Mouse (Mus musculus) lung, postnatal 0 days (tissue): Measurements from ENCODE around the gene Tubb5. TPM values are rescaled to one million over a fixed set of nuclear protein-coding genes. Genes with fewer than 3 reads are reported as not detected.

Source experiments
- ATAC-seq: fragments of 200-750 bp; cut with Nextera tagmentation; 2 replicates; pipeline ENCODE4 v1.8.0; 2017; ENCODE audit warnings: moderate library complexity
- DNase-seq: peaks from one replicate; pipeline ENCODE4 v3.0.0-alpha.2; 2016; ENCODE audit warnings: low spot score
- H3K27ac ChIP-seq: fragments of 300-500 bp; sonication (generic); 2 replicates; pipeline ENCODE4 v1.5.1; 2014; ENCODE audit warnings: antibody characterized with exemption, mild to moderate bottlenecking, low read length, mixed read lengths
- H3K27me3 ChIP-seq: fragments of 300-500 bp; sonication (generic); replicated peaks from 2 replicates; pipeline ENCODE4 v1.6.1; 2014; ENCODE audit warnings: low read length, mixed read lengths; ENCODE audit not compliant: insufficient read depth
- H3K36me3 ChIP-seq: fragments of 300-500 bp; sonication (generic); 2 replicates; pipeline ENCODE4 v1.6.1; 2014; ENCODE audit warnings: low read length, mixed read lengths; ENCODE audit not compliant: insufficient read depth
- H3K4me1 ChIP-seq: fragments of 300-500 bp; sonication (generic); 2 replicates; pipeline ENCODE4 v1.6.1; 2014; ENCODE audit warnings: antibody characterized with exemption, low read depth, low read length, mixed read lengths; ENCODE audit not compliant: insufficient read depth
- H3K4me2 ChIP-seq: fragments of 300-500 bp; sonication (generic); replicated peaks from 2 replicates; pipeline ENCODE4 v1.6.1; 2014; ENCODE audit warnings: low read depth, mild to moderate bottlenecking, low read length, moderate library complexity, mixed read lengths
- H3K4me3 ChIP-seq: fragments of 300-500 bp; sonication (generic); 2 replicates; pipeline ENCODE4 v1.5.1; 2014; ENCODE audit warnings: low read depth, low read length
- H3K9ac ChIP-seq: fragments of 300-500 bp; sonication (generic); replicated peaks from 2 replicates; pipeline ENCODE4 v1.6.1; 2014; ENCODE audit warnings: low read depth, mild to moderate bottlenecking
- H3K9me3 ChIP-seq: fragments of 300-500 bp; sonication (generic); 2 replicates; pipeline ENCODE4 v1.6.1; 2016; ENCODE audit warnings: low read length, mixed read lengths
- CTCF ChIP-seq: IDR thresholded peaks from 2 replicates; pipeline ENCODE4 v1.5.1; 2016; ENCODE audit warnings: antibody characterized with exemption, mild to moderate bottlenecking
- EP300 ChIP-seq: IDR thresholded peaks from 2 replicates; pipeline ENCODE4 v1.6.1; 2016; ENCODE audit warnings: antibody characterized with exemption, mild to moderate bottlenecking, control low read depth
- WGBS: fragments of 180-500 bp; shearing (Covaris S2); extraction: QIAGEN DNeasy Blood & Tissue Kit; methylation state at CpG from one replicate; pipeline ENCODE4 v1.1.7; 2014; 5-methylcytosine and 5-hydroxymethylcytosine counted together
- polyA plus RNA-seq: library from polyadenylated mRNA; unstranded; fragments of >200 nt; fragmentation: Nextera tagmentation; extraction: Ambion mirVana; gene quantifications from 2 replicates; pipeline ENCODE4 v1.2.1, GENCODE M21; 2015

The Tubb5 gene
- polyA plus RNA-seq, 1 experiment from 2014 or later, result 292 TPM

GRCm38 (mm10) chr17:35861198-35861857, 23.2 kb upstream of the Tubb5 start, which contains the start of gene Nrm:
TSS of gene Nrm (plus strand) at chr17:35861318.
- Histone ChIP-seq H3K36me3 (no peaks in the 10 kb centered on the region), H3K9ac (peak within 1 kb of the TSS; percentile 50; the same call in 1 of the 2 replicates), H3K4me3 (peak within 1 kb of the TSS; percentile 74), H3K4me2 (peak within 1 kb of the TSS; percentile 62), H3K9me3 (no peaks in the 10 kb centered on the region), H3K27me3 (no peaks in the 10 kb centered on the region), H3K27ac (peak within 1 kb of the TSS; percentile 87), H3K4me1 (peaks cover 9% of the 10 kb centered on the region; the same call in 1 of the 2 replicates)
- under 1% methylated on average over 47 of the region's 47 CpGs for WGBS
- no peak for TF ChIP-seq EP300
- peak; percentile 73 for TF ChIP-seq CTCF
- peak; percentile 97 for DNase-seq
- ATAC-seq, result peak; percentile 92

- TF ChIP-seq EP300 (no peak), CTCF (no peak)
- Histone ChIP-seq H3K36me3 (no peaks in the 10 kb centered on the region), H3K9ac (peak overlapping the region; percentile 50; the same call in 1 of the 2 replicates), H3K4me3 (peak overlapping the region; percentile 74), H3K4me1 (peaks cover 9% of the 10 kb centered on the region; the same call in 1 of the 2 replicates), H3K27me3 (no peaks in the 10 kb centered on the region), H3K27ac (peak overlapping the region; percentile 87), H3K9me3 (no peaks in the 10 kb centered on the region), H3K4me2 (peak overlapping the region; percentile 62)
- 4% methylated on average over 12 of the region's 12 CpGs for WGBS
- ATAC-seq, result peak; percentile 34
- no peak for DNase-seq
Observed at GRCm38 (mm10) chr17:35860831-35861197, 22.7 kb upstream of the Tubb5 start.

GRCm38 (mm10) chr17:35859835-35860234, 21.7 kb upstream of the Tubb5 start:
- no peak for ATAC-seq
- WGBS, result 58% methylated on average over 2 of the region's 2 CpGs
- TF ChIP-seq EP300 (no peak), CTCF (no peak)
- DNase-seq, result no peak
- H3K36me3 ChIP-seq, result no peaks in the 10 kb centered on the region
- H3K4me2 ChIP-seq, result no peak overlapping the region
- no peaks in the 10 kb centered on the region for H3K27me3 ChIP-seq
- no peak overlapping the region for H3K27ac ChIP-seq
- peaks cover 6% of the 10 kb centered on the region; the same call in 1 of the 2 replicates for H3K4me1 ChIP-seq
- no peak overlapping the region for H3K4me3 ChIP-seq
- H3K9me3 ChIP-seq, result no peaks in the 10 kb centered on the region
- no peak overlapping the region for H3K9ac ChIP-seq

GRCm38 (mm10) chr17:35859371-35859770, 21.3 kb upstream of the Tubb5 start:
- no peak overlapping the region for H3K27ac ChIP-seq
- WGBS, result 86% methylated on average over 1 of the region's 1 CpGs
- no peaks in the 10 kb centered on the region for H3K9me3 ChIP-seq
- no peaks in the 10 kb centered on the region for H3K27me3 ChIP-seq
- no peak overlapping the region for H3K4me3 ChIP-seq
- TF ChIP-seq EP300 (no peak), CTCF (no peak)
- peaks cover 6% of the 10 kb centered on the region; the same call in 1 of the 2 replicates for H3K4me1 ChIP-seq
- H3K36me3 ChIP-seq, result no peaks in the 10 kb centered on the region
- H3K4me2 ChIP-seq, result no peak overlapping the region
- DNase-seq (no peak), ATAC-seq (no peak)
- H3K9ac ChIP-seq, result no peak overlapping the region

GRCm38 (mm10) chr17:35850974-35851373, 12.9 kb upstream of the Tubb5 start:
- DNase-seq (no peak), ATAC-seq (no peak)
- no peak overlapping the region for H3K27ac ChIP-seq
- H3K9ac ChIP-seq, result no peak overlapping the region
- H3K4me3 ChIP-seq, result no peak overlapping the region
- H3K9me3 ChIP-seq, result no peaks in the 10 kb centered on the region
- no peak overlapping the region for H3K4me2 ChIP-seq
- 89% methylated on average over 3 of the region's 3 CpGs for WGBS
- H3K4me1 ChIP-seq, result no peaks in the 10 kb centered on the region
- no peak for TF ChIP-seq CTCF
- no peak for TF ChIP-seq EP300
- no peaks in the 10 kb centered on the region for H3K27me3 ChIP-seq
- H3K36me3 ChIP-seq, result peaks cover 30% of the 10 kb centered on the region

- Histone ChIP-seq H3K4me2 (no peak overlapping the region), H3K36me3 (peaks cover 22% of the 10 kb centered on the region), H3K9ac (no peak overlapping the region), H3K27ac (no peak overlapping the region), H3K4me3 (no peak overlapping the region), H3K4me1 (no peaks in the 10 kb centered on the region), H3K27me3 (no peaks in the 10 kb centered on the region), H3K9me3 (no peaks in the 10 kb centered on the region)
- DNase-seq (no peak), ATAC-seq (peak; percentile 28; the same call in 1 of the 2 replicates)
- TF ChIP-seq EP300 (no peak), CTCF (peak; percentile 46)
- WGBS, result 50% methylated on average over 1 of the region's 1 CpGs
Observed at GRCm38 (mm10) chr17:35848112-35848511, 10.0 kb upstream of the Tubb5 start.
